Mouse (Mus musculus) liver, adult 2 months (tissue): ENCODE results near the gene Sntb2.

Source experiments
- CTCF ChIP-seq: fragments of 200-500 bp; IDR thresholded peaks from 2 replicates; pipeline ENCODE4 v1.5.1; 2011; ENCODE audit warnings: low read depth, low read length, control low read depth
- POLR2A ChIP-seq: fragments of 200-500 bp; IDR thresholded peaks from 2 replicates; pipeline ENCODE4 v1.6.1; 2011; ENCODE audit warnings: low read length, control low read depth; ENCODE audit not compliant: insufficient read depth; ENCODE audit errors: extremely low read depth

GRCm38 (mm10) chr8:106976436-106976835 lies 40.9 kb downstream of the Sntb2 start:
- no peak for TF ChIP-seq POLR2A
- TF ChIP-seq CTCF: no peak
